Mouse (Mus musculus): ENCODE data around the gene Pradc1. TPM values are rescaled to one million over a fixed set of nuclear protein-coding genes. Genes with fewer than 3 reads are reported as not detected.

Gene Pradc1
- total and polyA plus RNA-seq, 2 experiments from 2014 or later, result 21.1 to 31.5 TPM

DNA sequence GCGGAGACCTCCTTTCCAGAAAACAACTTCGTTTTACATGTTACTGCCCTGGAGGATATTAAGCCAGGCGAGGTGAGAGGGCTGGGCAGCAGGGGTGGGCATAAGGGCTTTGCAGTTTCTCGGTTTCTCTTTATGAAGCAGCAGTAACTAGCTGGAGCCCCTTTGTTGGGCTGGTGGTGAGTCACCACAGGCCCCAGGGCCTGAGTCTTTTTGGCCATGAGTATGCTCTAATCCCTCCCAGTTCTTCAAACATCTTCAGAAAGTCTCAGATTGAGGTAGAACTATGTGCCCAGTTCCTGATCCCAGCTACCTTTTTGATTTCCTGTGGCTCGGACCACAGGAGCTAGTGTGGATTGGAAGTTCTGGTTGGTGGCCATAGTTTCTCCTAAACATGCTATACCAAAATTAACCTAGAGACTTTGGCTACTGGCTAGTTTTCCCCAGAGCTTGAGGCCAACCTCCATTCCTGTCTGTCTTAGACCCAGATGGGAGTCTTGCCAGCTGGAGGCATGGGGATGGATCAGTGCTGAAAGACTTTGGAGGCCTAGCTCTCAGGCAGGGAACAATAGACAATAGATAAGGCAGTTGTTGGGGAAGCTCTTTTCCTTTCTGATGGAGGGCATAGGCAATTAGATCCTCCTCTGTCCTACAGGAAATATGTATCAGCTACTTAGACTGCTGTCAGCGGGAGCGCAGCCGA, 7.4 kb downstream of the Pradc1 start:
- Histone ChIP-seq H3K4me3 (ENCODE audit: low read length) (no peak overlapping the region), H3K9me3 (ENCODE audit: low read length) (no peaks in the 10 kb centered on the region), H3K4me1 (ENCODE audit: insufficient read depth, low read length) (no peaks in the 10 kb centered on the region), H3K36me3 (ENCODE audit: insufficient read depth, low read length) (peaks cover 27% of the 10 kb centered on the region), H3K27ac (no peak overlapping the region), H3K27me3 (ENCODE audit: insufficient read depth, low read length) (no peaks in the 10 kb centered on the region), H3K9ac (replicated peaks; ENCODE audit: low read length) (no peak overlapping the region), H3K4me2 (ENCODE audit: low read depth, low read length) (no peak overlapping the region)
- WGBS, result 92% methylated on average over 8 of the region's 8 CpGs
- ATAC-seq (no peak), DNase-seq (ENCODE audit: low spot score) (no peak)
- TF ChIP-seq CTCF (IDR thresholded peaks at IDR 0.05; ENCODE audit: low read depth), result no peak

- no peak overlapping the region for H3K9ac ChIP-seq (replicated peaks; ENCODE audit: low read length)
- no peak overlapping the region for H3K27ac ChIP-seq
- DNase-seq (ENCODE audit: low spot score), result no peak
- no peak for ATAC-seq
- no peaks in the 10 kb centered on the region for H3K27me3 ChIP-seq (ENCODE audit: insufficient read depth, low read length)
- H3K9me3 ChIP-seq (ENCODE audit: low read length), result no peaks in the 10 kb centered on the region
- TF ChIP-seq CTCF (IDR thresholded peaks at IDR 0.05; ENCODE audit: low read depth), result no peak
- 81% methylated on average over 3 of the region's 3 CpGs for WGBS
- no peak overlapping the region for H3K4me3 ChIP-seq (ENCODE audit: low read length)
- H3K36me3 ChIP-seq (ENCODE audit: insufficient read depth, low read length), result peaks cover 30% of the 10 kb centered on the region
- no peaks in the 10 kb centered on the region for H3K4me1 ChIP-seq (ENCODE audit: insufficient read depth, low read length)
- no peak overlapping the region for H3K4me2 ChIP-seq (ENCODE audit: low read depth, low read length)
Observed at GRCm38 (mm10) chr6:85443488-85444233, 8.1 kb downstream of the Pradc1 start.

GRCm38 (mm10) chr6:85441142-85441541, 10.6 kb downstream of the Pradc1 start:
- Histone ChIP-seq H3K4me1 (ENCODE audit: insufficient read depth, low read length) (no peaks in the 10 kb centered on the region), H3K36me3 (ENCODE audit: insufficient read depth, low read length) (peaks cover 30% of the 10 kb centered on the region), H3K9me3 (ENCODE audit: low read length) (no peaks in the 10 kb centered on the region), H3K9ac (replicated peaks; ENCODE audit: low read length) (no peak overlapping the region), H3K4me3 (ENCODE audit: low read length) (no peak overlapping the region), H3K4me2 (ENCODE audit: low read depth, low read length) (no peak overlapping the region), H3K27me3 (ENCODE audit: insufficient read depth, low read length) (no peaks in the 10 kb centered on the region), H3K27ac (no peak overlapping the region)
- ATAC-seq (no peak), DNase-seq (ENCODE audit: low spot score) (no peak)
- TF ChIP-seq CTCF (IDR thresholded peaks at IDR 0.05; ENCODE audit: low read depth), result no peak
- WGBS, result 90% methylated on average over 4 of the region's 4 CpGs

GRCm38 (mm10) chr6:85436631-85437030, 15.1 kb downstream of the Pradc1 start:
- H3K27me3 ChIP-seq (ENCODE audit: insufficient read depth, low read length), result no peaks in the 10 kb centered on the region
- WGBS, result 82% methylated on average over 5 of the region's 6 CpGs
- ATAC-seq, result no peak
- H3K9ac ChIP-seq (replicated peaks; ENCODE audit: low read length), result no peak overlapping the region
- H3K4me1 ChIP-seq (ENCODE audit: insufficient read depth, low read length), result peaks cover 8% of the 10 kb centered on the region; the same call in 1 of the 2 replicates
- peaks cover 14% of the 10 kb centered on the region; the same call in 1 of the 2 replicates for H3K36me3 ChIP-seq (ENCODE audit: insufficient read depth, low read length)
- no peaks in the 10 kb centered on the region for H3K9me3 ChIP-seq (ENCODE audit: low read length)
- no peak overlapping the region for H3K4me2 ChIP-seq (ENCODE audit: low read depth, low read length)
- no peak overlapping the region for H3K27ac ChIP-seq
- H3K4me3 ChIP-seq (ENCODE audit: low read length), result no peak overlapping the region
- DNase-seq (ENCODE audit: low spot score), result no peak
- TF ChIP-seq CTCF (IDR thresholded peaks at IDR 0.05; ENCODE audit: low read depth), result no peak

DNA sequence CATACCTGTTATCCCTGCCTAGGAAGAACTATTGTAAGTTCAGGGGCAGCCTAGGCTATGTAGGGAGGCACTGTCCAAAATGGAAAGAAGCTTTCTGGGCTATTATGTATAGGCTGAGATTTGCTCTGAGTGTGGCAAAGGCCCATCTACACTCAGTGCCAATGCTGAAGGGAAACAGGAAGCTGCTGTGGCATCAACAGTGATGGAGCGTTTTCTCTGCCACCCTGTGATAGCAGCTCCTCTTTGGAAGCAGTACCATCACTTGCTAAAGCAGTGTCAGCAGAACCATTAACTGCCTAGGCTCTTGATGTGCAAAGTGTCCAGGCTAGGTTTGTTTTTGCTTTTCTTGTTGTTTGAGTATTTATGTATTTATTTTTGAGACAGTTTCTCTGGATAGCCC, 15.6 kb downstream of the Pradc1 start:
- no peak for ATAC-seq
- WGBS, result 91% methylated on average over 1 of the region's 1 CpGs
- Histone ChIP-seq H3K27ac (no peak overlapping the region), H3K27me3 (ENCODE audit: insufficient read depth, low read length) (no peaks in the 10 kb centered on the region), H3K9me3 (ENCODE audit: low read length) (no peaks in the 10 kb centered on the region), H3K36me3 (ENCODE audit: insufficient read depth, low read length) (peaks cover 11% of the 10 kb centered on the region; the same call in 1 of the 2 replicates), H3K9ac (replicated peaks; ENCODE audit: low read length) (no peak overlapping the region), H3K4me1 (ENCODE audit: insufficient read depth, low read length) (peaks cover 8% of the 10 kb centered on the region; the same call in 1 of the 2 replicates), H3K4me3 (ENCODE audit: low read length) (no peak overlapping the region), H3K4me2 (ENCODE audit: low read depth, low read length) (no peak overlapping the region)
- TF ChIP-seq CTCF (IDR thresholded peaks at IDR 0.05; ENCODE audit: low read depth), result no peak
- no peak for DNase-seq (ENCODE audit: low spot score)

DNA sequence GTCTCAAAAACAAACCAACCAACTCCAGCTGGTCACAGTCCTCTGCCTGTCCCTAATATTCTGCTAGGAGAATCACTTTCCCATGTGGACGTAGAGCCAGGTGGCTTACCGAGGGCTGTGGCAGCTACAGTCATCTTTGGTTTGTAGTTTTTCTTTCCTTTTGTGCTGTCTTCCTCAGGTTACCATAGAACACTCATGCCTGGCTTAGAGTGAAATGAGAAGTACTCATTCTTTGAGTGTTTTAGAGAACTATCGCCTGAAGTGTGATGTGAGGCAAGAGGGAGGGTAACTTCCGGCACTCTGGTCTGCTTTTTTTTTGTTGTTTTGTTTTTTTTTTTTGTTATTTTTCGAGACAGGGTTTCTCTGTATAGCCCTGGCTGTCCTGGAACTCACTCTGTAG, 17.9 kb downstream of the Pradc1 start:
- WGBS, result 82% methylated on average over 5 of the region's 5 CpGs
- H3K4me1 ChIP-seq (ENCODE audit: insufficient read depth, low read length), result peaks cover 8% of the 10 kb centered on the region; the same call in 1 of the 2 replicates
- H3K4me2 ChIP-seq (ENCODE audit: low read depth, low read length), result no peak overlapping the region
- no peak for ATAC-seq
- DNase-seq (ENCODE audit: low spot score), result no peak
- no peak for TF ChIP-seq CTCF (IDR thresholded peaks at IDR 0.05; ENCODE audit: low read depth)
- H3K27ac ChIP-seq, result no peak overlapping the region
- no peaks in the 10 kb centered on the region for H3K9me3 ChIP-seq (ENCODE audit: low read length)
- no peaks in the 10 kb centered on the region for H3K27me3 ChIP-seq (ENCODE audit: insufficient read depth, low read length)
- no peak overlapping the region for H3K9ac ChIP-seq (replicated peaks; ENCODE audit: low read length)
- peaks cover 2% of the 10 kb centered on the region; the same call in 1 of the 2 replicates for H3K36me3 ChIP-seq (ENCODE audit: insufficient read depth, low read length)
- no peak overlapping the region for H3K4me3 ChIP-seq (ENCODE audit: low read length)
